Mouse (Mus musculus) stomach, embryonic 16.5 days (tissue): ENCODE results near the gene Ssc5d. TPM values are rescaled to one million over a fixed set of nuclear protein-coding genes. Genes with fewer than 3 reads are reported as not detected.
"Not testable (repeated sequence)": the region's sequence is repeated elsewhere in the genome, so short reads cannot be mapped to it uniquely, and the experiment has no call there.

ENCODE experiments used
- ATAC-seq: fragments of 200-750 bp; cut with Nextera tagmentation; 2 replicates; pipeline ENCODE4 v1.8.0; 2017; ENCODE audit warnings: moderate number of reproducible peaks, moderate TSS enrichment; ENCODE audit not compliant: insufficient read depth, low FRiP score
- H3K27ac ChIP-seq: fragments of 300-500 bp; sonication (generic); 2 replicates; pipeline ENCODE4 v1.5.1; 2014; ENCODE audit warnings: low read length
- H3K27me3 ChIP-seq: fragments of 300-500 bp; sonication (generic); 2 replicates; pipeline ENCODE4 v1.6.1; 2014; ENCODE audit warnings: low read length, control low read depth, mixed read lengths; ENCODE audit not compliant: control insufficient read depth, insufficient read depth
- H3K36me3 ChIP-seq: fragments of 300-500 bp; sonication (generic); 2 replicates; pipeline ENCODE4 v1.6.1; 2014; ENCODE audit warnings: low read length; ENCODE audit not compliant: control insufficient read depth, insufficient read depth
- H3K4me1 ChIP-seq: fragments of 300-500 bp; sonication (generic); 2 replicates; pipeline ENCODE4 v1.6.1; 2014; ENCODE audit warnings: low read length, control low read depth, mixed read lengths; ENCODE audit not compliant: control insufficient read depth, insufficient read depth
- H3K4me2 ChIP-seq: fragments of 300-500 bp; sonication (generic); 2 replicates; pipeline ENCODE4 v1.6.1; 2014; ENCODE audit warnings: low read depth, low read length, mixed read lengths
- H3K4me3 ChIP-seq: fragments of 300-500 bp; sonication (generic); replicated peaks from 2 replicates; pipeline ENCODE4 v1.5.1; 2014; ENCODE audit warnings: mild to moderate bottlenecking, low read length
- H3K9ac ChIP-seq: fragments of 300-500 bp; sonication (generic); 2 replicates; pipeline ENCODE4 v1.6.1; 2014; ENCODE audit warnings: low read length
- H3K9me3 ChIP-seq: fragments of 300-500 bp; sonication (generic); replicated peaks from 2 replicates; pipeline ENCODE4 v1.6.1; 2016; ENCODE audit warnings: low read length, control low read depth; ENCODE audit not compliant: control insufficient read depth
- WGBS: fragments of 180-500 bp; shearing (Covaris S2); extraction: QIAGEN DNeasy Blood & Tissue Kit; methylation state at CpG from one replicate; pipeline ENCODE4 v1.1.7; 2014; 5-methylcytosine and 5-hydroxymethylcytosine counted together
- polyA plus RNA-seq: library from polyadenylated mRNA; unstranded; fragments of >200 nt; fragmentation: Nextera tagmentation; extraction: Ambion mirVana; gene quantifications from 2 replicates; pipeline ENCODE4 v1.2.1, GENCODE M21; 2015

Ssc5d gene
- 3.4 and 3.5 TPM in 2 replicates for polyA plus RNA-seq

- no peaks in the 10 kb centered on the region for H3K9me3 ChIP-seq
- peak within 1 kb of the TSS; percentile 66 for H3K9ac ChIP-seq
- peak within 1 kb of the TSS; percentile 95 for H3K27ac ChIP-seq
- peak within 1 kb of the TSS; percentile 4 for H3K4me3 ChIP-seq
- H3K4me2 ChIP-seq: peak within 1 kb of the TSS; percentile 62
- H3K4me1 ChIP-seq: peaks cover 45% of the 10 kb centered on the region
- WGBS: 13% methylated on average over 6 of the region's 6 CpGs
- peak; percentile 74 for ATAC-seq
- H3K27me3 ChIP-seq: no peaks in the 10 kb centered on the region
- peaks cover 2% of the 10 kb centered on the region; the same call in 1 of the 2 replicates for H3K36me3 ChIP-seq
Measured at GRCm38 (mm10) chr7:4925441-4926381, at the start of gene Ssc5d. Ssc5d (plus strand) TSS chr7:4925785.

- Histone ChIP-seq H3K27me3 (no peaks in the 10 kb centered on the region), H3K27ac (peak within 1 kb of the TSS; percentile 73), H3K36me3 (no peaks in the 10 kb centered on the region), H3K4me3 (peak within 1 kb of the TSS; percentile 76), H3K9ac (peak within 1 kb of the TSS; percentile 80), H3K9me3 (no peaks in the 10 kb centered on the region), H3K4me1 (peaks cover 14% of the 10 kb centered on the region), H3K4me2 (peak within 1 kb of the TSS; percentile 92)
- WGBS: under 1% methylated on average over 22 of the region's 22 CpGs
- peak; percentile 100 for ATAC-seq
Measured at GRCm38 (mm10) chr7:4876753-4877221, 48.8 kb upstream of the Ssc5d start, which contains the start of gene Isoc2a. Isoc2a (plus strand) TSS chr7:4877153.

- Histone ChIP-seq H3K4me3 (peak overlapping the region; percentile 76), H3K9ac (peak overlapping the region; percentile 80), H3K27me3 (no peaks in the 10 kb centered on the region), H3K4me1 (peaks cover 14% of the 10 kb centered on the region), H3K9me3 (no peaks in the 10 kb centered on the region), H3K36me3 (no peaks in the 10 kb centered on the region), H3K27ac (peak overlapping the region; percentile 72), H3K4me2 (peak overlapping the region; percentile 92)
- no peak for ATAC-seq
- 8% methylated on average over 11 of the region's 11 CpGs for WGBS
Measured at GRCm38 (mm10) chr7:4877226-4877625, 48.4 kb upstream of the Ssc5d start.

- H3K27ac ChIP-seq: no peak overlapping the region
- H3K9ac ChIP-seq: no peak overlapping the region
- no peaks in the 10 kb centered on the region for H3K27me3 ChIP-seq
- H3K4me2 ChIP-seq: peak overlapping the region; percentile 92; the same call in 1 of the 2 replicates
- ATAC-seq: no peak
- H3K4me3 ChIP-seq: no peak overlapping the region
- H3K9me3 ChIP-seq: no peaks in the 10 kb centered on the region
- H3K36me3 ChIP-seq: no peaks in the 10 kb centered on the region
- H3K4me1 ChIP-seq: peaks cover 14% of the 10 kb centered on the region
Measured at GRCm38 (mm10) chr7:4878186-4878585, 47.4 kb upstream of the Ssc5d start.

GRCm38 (mm10) chr7:4879036-4879435, 46.5 kb upstream of the Ssc5d start:
- not testable (repeated sequence) for H3K9me3 ChIP-seq, H3K27me3 ChIP-seq, H3K4me2 ChIP-seq, H3K27ac ChIP-seq, H3K9ac ChIP-seq, ATAC-seq, H3K36me3 ChIP-seq, H3K4me3 ChIP-seq
- peaks cover 14% of the 10 kb centered on the region for H3K4me1 ChIP-seq
- 90% methylated on average over 1 of the region's 1 CpGs for WGBS

GRCm38 (mm10) chr7:4886680-4887079, 38.9 kb upstream of the Ssc5d start:
- Histone ChIP-seq H3K27me3 (no peaks in the 10 kb centered on the region), H3K9me3 (no peaks in the 10 kb centered on the region), H3K4me2 (no peak overlapping the region), H3K9ac (no peak overlapping the region), H3K27ac (no peak overlapping the region), H3K4me3 (no peak overlapping the region), H3K36me3 (no peaks in the 10 kb centered on the region), H3K4me1 (no peaks in the 10 kb centered on the region)
- 33% methylated on average over 4 of the region's 4 CpGs for WGBS
- no peak for ATAC-seq

- no peak for ATAC-seq
- no peak overlapping the region for H3K4me3 ChIP-seq
- no peak overlapping the region for H3K27ac ChIP-seq
- H3K4me1 ChIP-seq: peaks cover 9% of the 10 kb centered on the region; the same call in 1 of the 2 replicates
- 53% methylated on average over 11 of the region's 11 CpGs for WGBS
- H3K36me3 ChIP-seq: no peaks in the 10 kb centered on the region
- no peak overlapping the region for H3K4me2 ChIP-seq
- no peaks in the 10 kb centered on the region for H3K9me3 ChIP-seq
- no peaks in the 10 kb centered on the region for H3K27me3 ChIP-seq
- no peak overlapping the region for H3K9ac ChIP-seq
Measured at GRCm38 (mm10) chr7:4895186-4895585, 30.4 kb upstream of the Ssc5d start.

- H3K27ac ChIP-seq: no peak overlapping the region
- peak; percentile 55; the same call in 1 of the 2 replicates for ATAC-seq
- WGBS: 18% methylated on average over 18 of the region's 18 CpGs
- H3K4me3 ChIP-seq: peak overlapping the region; percentile 38
- H3K9ac ChIP-seq: peak overlapping the region; percentile 47
- no peaks in the 10 kb centered on the region for H3K27me3 ChIP-seq
- H3K9me3 ChIP-seq: peaks cover 3% of the 10 kb centered on the region; the same call in 1 of the 2 replicates
- H3K36me3 ChIP-seq: no peaks in the 10 kb centered on the region
- peak overlapping the region; percentile 64 for H3K4me2 ChIP-seq
- peaks cover 12% of the 10 kb centered on the region; the same call in 1 of the 2 replicates for H3K4me1 ChIP-seq
Measured at GRCm38 (mm10) chr7:4898851-4899648, 26.5 kb upstream of the Ssc5d start.
